Mouse (Mus musculus) thymus, adult 2 months (tissue): ENCODE data around the gene 4930590J08Rik.

ENCODE experiments used
- CTCF ChIP-seq: fragments of 200-500 bp; IDR thresholded peaks from 2 replicates; pipeline ENCODE4 v1.5.1; 2012; ENCODE audit warnings: mild to moderate bottlenecking, control low read depth, low read length, moderate library complexity, borderline replicate concordance; ENCODE audit not compliant: control insufficient read depth, poor library complexity, insufficient read depth; ENCODE audit errors: extremely low read depth
- POLR2A ChIP-seq: fragments of 200-500 bp; IDR thresholded peaks from 2 replicates; pipeline ENCODE4 v1.6.1; 2012; ENCODE audit warnings: mild to moderate bottlenecking, low read length, control low read depth, moderate library complexity; ENCODE audit not compliant: control insufficient read depth, poor library complexity, insufficient read depth; ENCODE audit errors: extremely low read depth

DNA sequence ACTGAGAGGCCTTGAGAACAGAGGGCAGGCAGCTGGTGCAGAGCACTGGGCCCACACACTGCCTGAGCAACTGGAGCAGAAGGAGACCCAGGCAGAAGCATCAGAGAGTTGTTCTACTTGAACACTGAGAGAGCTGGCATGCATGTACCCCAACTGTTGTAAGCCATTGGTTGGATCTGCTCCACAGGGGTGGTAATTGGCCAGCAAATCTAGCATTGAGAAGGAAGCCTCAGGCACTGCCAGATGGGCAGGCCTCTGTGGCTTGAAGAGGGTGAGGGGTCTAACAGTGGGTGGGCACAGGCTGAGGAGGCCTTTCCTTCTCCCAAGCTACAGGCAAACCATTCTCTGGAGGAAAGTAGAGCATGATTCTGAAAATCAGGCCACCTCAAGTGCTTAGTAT, 39.8 kb upstream of the 4930590J08Rik start:
- no peak for TF ChIP-seq CTCF
- no peak for TF ChIP-seq POLR2A
